Mouse (Mus musculus) liver, embryonic 12.5 days (tissue): ENCODE results near the gene Gm45711. TPM values are rescaled to one million over a fixed set of nuclear protein-coding genes. Genes with fewer than 3 reads are reported as not detected.

ENCODE experiments used
- ATAC-seq: fragments of 200-750 bp; cut with Nextera tagmentation; 2 replicates; pipeline ENCODE4 v1.8.0; 2017; ENCODE audit warnings: moderate number of reproducible peaks, mild to moderate bottlenecking, moderate library complexity
- H3K27ac ChIP-seq: fragments of 300-500 bp; sonication (generic); 2 replicates; pipeline ENCODE4 v1.5.1; 2016; ENCODE audit warnings: mild to moderate bottlenecking
- H3K27me3 ChIP-seq: fragments of 300-500 bp; sonication (generic); replicated peaks from 2 replicates; pipeline ENCODE4 v1.6.1; 2016; ENCODE audit warnings: mild to moderate bottlenecking, moderate library complexity
- H3K36me3 ChIP-seq: fragments of 300-500 bp; sonication (generic); 2 replicates; pipeline ENCODE4 v1.6.1; 2016; ENCODE audit warnings: mild to moderate bottlenecking, moderate library complexity
- H3K4me1 ChIP-seq: fragments of 300-500 bp; sonication (generic); 2 replicates; pipeline ENCODE4 v1.6.1; 2016
- H3K4me2 ChIP-seq: fragments of 300-500 bp; sonication (generic); 2 replicates; pipeline ENCODE4 v1.6.1; 2016; ENCODE audit warnings: mild to moderate bottlenecking, moderate library complexity
- H3K4me3 ChIP-seq: fragments of 300-500 bp; sonication (generic); 2 replicates; pipeline ENCODE4 v1.5.1; 2016; ENCODE audit warnings: mild to moderate bottlenecking, moderate library complexity
- H3K9ac ChIP-seq: fragments of 300-500 bp; sonication (generic); 2 replicates; pipeline ENCODE4 v1.6.1; 2016; ENCODE audit warnings: mild to moderate bottlenecking, moderate library complexity
- H3K9me3 ChIP-seq: fragments of 300-500 bp; sonication (generic); replicated peaks from 2 replicates; pipeline ENCODE4 v1.6.1; 2016; ENCODE audit warnings: mild to moderate bottlenecking, moderate library complexity
- WGBS: fragments of 180-500 bp; shearing (Covaris S2); methylation state at CpG from one replicate; pipeline ENCODE4 v1.1.7; 2016; ENCODE audit not compliant: insufficient replicate concordance; 5-methylcytosine and 5-hydroxymethylcytosine counted together
- polyA plus RNA-seq: library from polyadenylated mRNA; unstranded; fragments of >200 nt; fragmentation: Nextera tagmentation; extraction: Ambion mirVana; gene quantifications from 2 replicates; pipeline ENCODE4 v1.2.1, GENCODE M21; 2016

Gene Gm45711
- polyA plus RNA-seq, 1 experiment from 2014 or later: not detected

- peak within 1 kb of the TSS; percentile 85 for H3K4me2 ChIP-seq
- no peaks in the 10 kb centered on the region for H3K27me3 ChIP-seq
- 4% methylated on average over 41 of the region's 41 CpGs for WGBS
- peak within 1 kb of the TSS; percentile 71 for H3K4me3 ChIP-seq
- H3K4me1 ChIP-seq: peaks cover 42% of the 10 kb centered on the region
- H3K9me3 ChIP-seq: no peaks in the 10 kb centered on the region
- peak within 1 kb of the TSS; percentile 83 for H3K27ac ChIP-seq
- peak within 1 kb of the TSS; percentile 73 for H3K9ac ChIP-seq
- ATAC-seq: peak; percentile 86
- H3K36me3 ChIP-seq: no peaks in the 10 kb centered on the region
These were observed 59.2 kb downstream of the Gm45711 start, which contains the start of gene Cklf for GRCm38 (mm10) chr8:104250439-104251367. Cklf (plus strand) TSS chr8:104250861.

GRCm38 (mm10) chr8:104249442-104249996 is 60.4 kb downstream of the Gm45711 start:
- Histone ChIP-seq H3K27ac (no peak overlapping the region), H3K9ac (no peak overlapping the region), H3K4me2 (no peak overlapping the region), H3K9me3 (no peaks in the 10 kb centered on the region), H3K4me1 (peaks cover 42% of the 10 kb centered on the region), H3K4me3 (no peak overlapping the region), H3K27me3 (no peaks in the 10 kb centered on the region), H3K36me3 (no peaks in the 10 kb centered on the region)
- 74% methylated on average over 7 of the region's 7 CpGs for WGBS
- no peak for ATAC-seq

- Histone ChIP-seq H3K4me2 (peak within 1 kb of the TSS; percentile 92), H3K9ac (peak within 1 kb of the TSS; percentile 82), H3K9me3 (no peaks in the 10 kb centered on the region), H3K4me1 (peaks cover 42% of the 10 kb centered on the region), H3K36me3 (peaks cover under 1% of the 10 kb centered on the region; the same call in 1 of the 2 replicates), H3K4me3 (peak within 1 kb of the TSS; percentile 84), H3K27me3 (no peaks in the 10 kb centered on the region), H3K27ac (peak within 1 kb of the TSS; percentile 70)
- peak; percentile 86 for ATAC-seq
- WGBS: under 1% methylated on average over 28 of the region's 28 CpGs
These were observed 61.6 kb downstream of the Gm45711 start, which contains the start of gene Tk2 for GRCm38 (mm10) chr8:104248276-104248675. Tk2 (minus strand) TSS chr8:104248558.

GRCm38 (mm10) chr8:104247908-104248275 is 62.0 kb downstream of the Gm45711 start:
- H3K4me3 ChIP-seq: peak overlapping the region; percentile 84
- no peaks in the 10 kb centered on the region for H3K27me3 ChIP-seq
- H3K9ac ChIP-seq: peak overlapping the region; percentile 82
- H3K9me3 ChIP-seq: no peaks in the 10 kb centered on the region
- 3% methylated on average over 11 of the region's 11 CpGs for WGBS
- H3K27ac ChIP-seq: peak overlapping the region; percentile 70
- H3K36me3 ChIP-seq: peaks cover 4% of the 10 kb centered on the region; the same call in 1 of the 2 replicates
- H3K4me1 ChIP-seq: peaks cover 42% of the 10 kb centered on the region
- peak; percentile 27; the same call in 1 of the 2 replicates for ATAC-seq
- H3K4me2 ChIP-seq: peak overlapping the region; percentile 92

DNA sequence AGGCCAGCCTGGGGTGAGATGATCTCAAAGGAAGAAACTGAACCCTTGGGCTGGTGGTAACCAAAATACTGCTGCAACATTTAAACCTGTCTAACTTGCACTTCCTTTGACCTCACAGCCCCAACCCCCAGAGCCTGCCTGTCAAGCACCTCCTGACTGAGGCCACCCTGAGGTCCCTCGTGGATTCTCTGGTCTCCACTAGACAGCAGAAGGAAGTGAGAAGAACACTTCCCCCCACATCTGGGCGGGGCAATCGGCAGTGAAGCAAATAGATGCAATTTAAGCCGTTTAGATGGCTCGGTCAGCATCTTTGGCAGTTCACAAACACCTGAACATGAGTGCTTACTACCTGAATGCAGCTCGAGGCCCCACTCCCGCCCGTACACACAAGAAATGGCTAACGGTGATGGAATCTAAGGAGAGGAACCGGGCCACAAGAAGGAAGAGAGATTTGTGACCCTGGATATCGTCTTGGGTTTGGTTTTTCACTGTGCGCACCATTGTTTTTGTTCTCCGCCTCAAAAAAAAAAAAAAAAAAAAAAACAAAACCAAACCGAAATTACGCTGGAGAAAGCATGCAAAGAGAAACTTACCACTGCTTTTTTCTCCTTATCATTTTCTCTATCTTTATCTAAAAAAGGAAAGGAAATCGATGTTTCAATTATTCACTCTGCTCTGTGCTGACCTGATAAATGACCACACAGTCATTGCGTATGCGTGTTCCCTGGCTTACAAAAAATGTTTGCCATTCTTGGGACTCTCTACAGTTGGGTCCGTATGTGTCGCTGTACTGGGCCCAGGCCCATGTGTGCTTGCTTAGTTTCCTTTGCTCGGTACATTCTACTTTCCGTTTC is 62.6 kb downstream of the Gm45711 start:
- no peak for ATAC-seq
- peak overlapping the region; percentile 70 for H3K27ac ChIP-seq
- H3K27me3 ChIP-seq: no peaks in the 10 kb centered on the region

DNA sequence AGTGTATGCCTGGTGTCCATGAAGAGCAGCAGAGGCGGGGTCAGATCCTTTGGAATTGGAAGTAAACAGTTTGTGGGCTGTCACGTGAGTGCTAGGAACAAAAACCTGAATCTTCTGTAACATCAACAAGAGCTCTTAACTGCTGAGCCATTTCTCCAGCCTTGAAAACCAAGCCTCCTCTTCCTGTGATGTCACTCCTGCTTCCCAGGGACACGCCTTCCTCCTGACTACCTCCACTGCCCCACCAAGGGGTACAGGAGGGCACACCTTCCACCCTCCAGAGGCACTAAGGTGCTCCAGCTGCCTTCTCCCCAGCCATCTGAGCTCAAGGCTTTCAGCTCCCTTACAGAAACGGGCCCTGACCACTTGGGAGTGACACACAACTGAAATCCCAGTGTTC is 63.3 kb downstream of the Gm45711 start:
- whole genome bisulfite sequencing: 73% methylated on average over 4 of the region's 4 CpGs

More for the DNA sequence above, 62.6 kb downstream of the Gm45711 start:
- Histone ChIP-seq H3K36me3 (peaks cover 8% of the 10 kb centered on the region; the same call in 1 of the 2 replicates), H3K4me1 (peaks cover 42% of the 10 kb centered on the region), H3K4me3 (peak overlapping the region; percentile 84), H3K9ac (peak overlapping the region; percentile 82), H3K9me3 (no peaks in the 10 kb centered on the region), H3K4me2 (peak overlapping the region; percentile 92)
- 40% methylated on average over 22 of the region's 22 CpGs for WGBS

GRCm38 (mm10) chr8:104242038-104242644 is 67.7 kb downstream of the Gm45711 start:
- H3K9ac ChIP-seq: no peak overlapping the region
- H3K36me3 ChIP-seq: peaks cover 36% of the 10 kb centered on the region
- no peaks in the 10 kb centered on the region for H3K9me3 ChIP-seq
- WGBS: 68% methylated on average over 12 of the region's 12 CpGs
- H3K27me3 ChIP-seq: no peaks in the 10 kb centered on the region
- no peak overlapping the region for H3K27ac ChIP-seq
- H3K4me2 ChIP-seq: no peak overlapping the region
- ATAC-seq: no peak
- H3K4me3 ChIP-seq: no peak overlapping the region
- H3K4me1 ChIP-seq: peaks cover 30% of the 10 kb centered on the region

More for the DNA sequence above, 63.3 kb downstream of the Gm45711 start:
- Histone ChIP-seq H3K27me3 (no peaks in the 10 kb centered on the region), H3K36me3 (peaks cover 8% of the 10 kb centered on the region; the same call in 1 of the 2 replicates), H3K27ac (no peak overlapping the region; the same call in 1 of the 2 replicates), H3K9ac (no peak overlapping the region), H3K4me2 (peak overlapping the region; percentile 92), H3K4me3 (no peak overlapping the region), H3K4me1 (peaks cover 42% of the 10 kb centered on the region), H3K9me3 (no peaks in the 10 kb centered on the region)
- ATAC-seq: no peak

DNA sequence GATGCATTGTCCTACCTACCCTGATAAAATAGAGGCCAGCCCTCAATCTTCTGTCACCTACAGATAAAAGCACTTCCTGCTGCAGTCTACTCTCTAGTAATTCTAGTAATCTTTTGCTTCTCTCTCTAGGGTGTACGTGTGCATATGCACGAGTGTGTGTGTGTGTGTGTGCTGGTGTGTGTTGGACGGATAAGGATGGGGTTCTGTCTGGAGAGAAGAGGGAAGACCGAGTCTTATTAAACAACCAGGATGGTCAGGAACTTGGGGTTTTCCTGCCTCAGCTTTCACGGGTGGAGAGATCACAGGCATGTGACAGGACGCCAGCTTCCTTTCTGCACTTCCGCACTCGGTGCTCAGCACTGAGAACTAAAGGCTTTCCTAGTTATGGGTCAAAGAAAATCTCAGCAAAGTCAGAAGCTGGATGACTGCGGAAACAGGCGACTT is 70.4 kb downstream of the Gm45711 start:
- Histone ChIP-seq H3K4me1 (peaks cover 24% of the 10 kb centered on the region), H3K9ac (no peak overlapping the region; the same call in 1 of the 2 replicates), H3K27ac (no peak overlapping the region), H3K4me3 (no peak overlapping the region), H3K9me3 (no peaks in the 10 kb centered on the region), H3K27me3 (no peaks in the 10 kb centered on the region), H3K36me3 (peaks cover 53% of the 10 kb centered on the region), H3K4me2 (peak overlapping the region; percentile 19)
- WGBS: 28% methylated on average over 10 of the region's 10 CpGs
- ATAC-seq: peak; percentile 69

DNA sequence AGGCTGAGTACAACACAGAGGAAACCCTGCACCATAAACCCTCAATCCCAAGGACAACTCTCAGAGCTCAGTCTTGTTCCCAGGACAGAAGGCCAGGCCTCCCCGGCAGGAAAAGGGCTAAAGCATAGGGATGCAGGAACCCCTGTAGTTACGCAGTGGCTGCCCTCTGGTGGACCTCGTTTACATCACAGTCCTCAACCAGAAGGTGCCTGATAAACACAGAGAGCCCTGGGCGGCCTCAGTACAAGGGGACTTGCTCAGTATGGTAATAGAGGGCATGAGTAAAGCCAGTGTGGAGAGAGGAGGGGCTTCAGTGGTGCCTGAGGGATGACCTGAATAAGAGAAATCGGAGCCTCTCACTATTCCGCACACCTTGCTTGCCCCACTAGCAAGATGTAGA is 75.3 kb downstream of the Gm45711 start:
- no peak for ATAC-seq
- Histone ChIP-seq H3K4me3 (no peak overlapping the region), H3K27ac (no peak overlapping the region), H3K9ac (no peak overlapping the region), H3K4me1 (peaks cover 26% of the 10 kb centered on the region), H3K9me3 (no peaks in the 10 kb centered on the region), H3K4me2 (no peak overlapping the region), H3K27me3 (no peaks in the 10 kb centered on the region), H3K36me3 (peaks cover 73% of the 10 kb centered on the region)
- WGBS: 54% methylated on average over 6 of the region's 6 CpGs

GRCm38 (mm10) chr8:104232919-104233318 is 77.0 kb downstream of the Gm45711 start:
- no peak for ATAC-seq
- Histone ChIP-seq H3K36me3 (peaks cover 79% of the 10 kb centered on the region), H3K4me1 (peaks cover 16% of the 10 kb centered on the region), H3K9me3 (no peaks in the 10 kb centered on the region), H3K27ac (no peak overlapping the region), H3K4me3 (no peak overlapping the region), H3K27me3 (no peaks in the 10 kb centered on the region), H3K9ac (no peak overlapping the region), H3K4me2 (no peak overlapping the region)
- 68% methylated on average over 5 of the region's 5 CpGs for WGBS

DNA sequence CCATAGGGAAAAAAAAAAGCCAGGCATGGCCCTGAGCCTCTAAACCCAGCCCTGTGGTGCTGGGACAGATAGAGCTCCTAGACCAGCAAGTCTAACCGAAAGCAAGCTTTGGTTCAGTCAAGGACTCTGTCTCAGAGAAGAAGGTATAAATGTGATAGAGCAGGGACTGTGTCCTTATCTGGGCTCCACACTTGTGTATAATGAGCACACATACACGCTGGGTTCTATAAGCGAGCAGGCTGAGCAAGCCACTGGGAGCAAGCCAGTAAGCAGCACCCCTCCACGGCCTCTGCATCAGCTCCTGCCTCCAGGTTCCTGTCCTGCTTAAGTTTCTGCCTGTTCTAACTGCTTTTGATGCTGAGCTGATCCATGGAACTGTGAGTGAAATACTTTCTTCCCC is 77.8 kb downstream of the Gm45711 start:
- Histone ChIP-seq H3K27ac (no peak overlapping the region), H3K4me1 (peaks cover 16% of the 10 kb centered on the region), H3K9ac (no peak overlapping the region), H3K4me3 (no peak overlapping the region), H3K9me3 (no peaks in the 10 kb centered on the region), H3K4me2 (no peak overlapping the region), H3K36me3 (peaks cover 81% of the 10 kb centered on the region), H3K27me3 (no peaks in the 10 kb centered on the region)
- 52% methylated on average over 4 of the region's 4 CpGs for WGBS
- ATAC-seq: peak; percentile 32; the same call in 1 of the 2 replicates
